Mouse (Mus musculus): ENCODE results near the gene Ctsl.

DNA sequence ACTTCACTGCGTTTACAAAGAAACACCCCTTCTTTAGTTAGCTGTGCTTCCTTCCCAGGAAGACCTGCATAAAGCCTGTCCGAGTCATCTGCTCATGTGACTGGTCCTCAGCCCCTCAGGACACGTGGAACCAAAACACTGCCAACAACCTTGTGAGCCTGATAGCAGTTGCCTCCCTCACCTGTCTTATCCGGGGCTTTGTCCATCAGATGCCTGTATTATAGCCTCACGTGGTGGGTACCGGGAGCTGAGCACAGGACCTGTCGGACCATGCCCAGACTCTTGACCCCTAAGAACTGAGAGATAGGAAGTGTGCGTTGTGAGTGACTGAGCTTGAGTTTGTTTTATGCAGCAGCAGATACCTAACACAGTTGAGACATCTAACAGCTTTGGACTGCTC, 26.3 kb upstream of the Ctsl start:
- TF ChIP-seq CTCF (IDR thresholded peaks at IDR 0.05; ENCODE audit: extremely low read depth, insufficient read length, insufficient replicate concordance, low read depth, low read length) (no peak), POLR2A (IDR thresholded peaks at IDR 0.05; ENCODE audit: low read depth, low read length) (no peak)
